Mouse (Mus musculus): ENCODE measurements around the gene Senp1. TPM values are rescaled to one million over a fixed set of nuclear protein-coding genes. Genes with fewer than 3 reads are reported as not detected.
A peak's percentile ranks its signal among the peaks of the same experiment; 100 is the strongest.

Senp1 gene
- total and polyA plus RNA-seq, 2 experiments: 3.7 to 4.4 TPM

- no peaks in the 10 kb centered on the region for H3K27me3 ChIP-seq (ENCODE audit: control insufficient read depth, insufficient read depth, low read length)
- TF ChIP-seq POLR2A (IDR thresholded peaks at IDR 0.05; ENCODE audit: extremely low read depth, insufficient read depth, low read length) (no peak), CTCF (IDR thresholded peaks at IDR 0.05; ENCODE audit: low read depth, low read length) (no peak)
- peaks cover 3% of the 10 kb centered on the region; the same call in 1 of the 2 replicates for H3K4me1 ChIP-seq (ENCODE audit: control insufficient read depth, insufficient read depth, low read length)
- H3K79me2 ChIP-seq (ENCODE audit: control insufficient read depth, insufficient read depth, low read length): peaks cover 5% of the 10 kb centered on the region; the same call in 1 of the 2 replicates
- H3K27ac ChIP-seq (replicated peaks; ENCODE audit: insufficient read depth, low read depth, low read length): no peak overlapping the region
- no peak overlapping the region for H3K9ac ChIP-seq (ENCODE audit: low read depth, low read length)
- no peak overlapping the region for H3K4me3 ChIP-seq (ENCODE audit: insufficient read depth, low read depth, low read length)
- DNase-seq (ENCODE audit: extremely low read depth, low read depth, low spot score): no peak
- WGBS: 19% methylated on average over 4 of the region's 4 CpGs
- no peaks in the 10 kb centered on the region for H3K36me3 ChIP-seq (ENCODE audit: control insufficient read depth, insufficient read depth, low read length)
Measured at GRCm38 (mm10) chr15:98091841-98092240, 1.7 kb downstream of the Senp1 start.

DNA sequence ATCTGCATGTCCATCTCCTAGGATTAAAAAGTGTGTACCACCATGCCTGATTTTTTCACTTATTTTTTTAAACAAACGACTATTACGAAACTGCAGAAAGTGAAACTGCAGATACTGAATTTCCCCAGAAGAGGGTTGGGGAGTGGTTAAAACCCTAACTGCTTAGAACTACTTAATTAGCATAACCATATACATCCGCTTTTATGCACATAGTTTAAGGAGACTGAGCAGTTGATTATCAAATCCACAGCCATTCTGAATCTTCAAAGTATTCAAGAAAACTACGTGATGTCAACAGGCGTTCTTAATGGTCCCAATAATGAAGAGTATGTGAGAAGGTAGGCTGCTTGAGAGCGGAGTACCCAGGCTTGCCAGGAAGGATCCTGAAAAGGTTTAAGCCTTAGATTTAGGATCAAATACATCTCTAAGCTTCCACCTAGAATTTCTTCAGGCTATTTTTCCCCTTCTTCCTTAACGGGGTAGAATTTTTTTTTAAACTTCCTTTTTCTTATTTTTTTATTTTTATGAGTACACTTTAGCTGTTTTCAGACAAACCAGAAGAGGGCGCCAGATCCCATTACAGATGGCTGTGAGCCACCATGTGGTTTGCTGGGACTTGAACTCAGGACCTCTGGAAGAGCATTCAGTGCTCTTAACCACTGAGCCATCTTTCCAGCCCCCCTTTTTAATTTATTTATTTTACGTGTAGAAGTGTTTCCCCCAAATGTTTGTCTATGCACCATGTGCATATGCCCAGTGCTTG lies 3.9 kb downstream of the Senp1 start:
- H3K79me2 ChIP-seq (ENCODE audit: control insufficient read depth, insufficient read depth, low read length): peaks cover 5% of the 10 kb centered on the region; the same call in 1 of the 2 replicates
- H3K9ac ChIP-seq (ENCODE audit: low read depth, low read length): no peak overlapping the region
- peaks cover 3% of the 10 kb centered on the region; the same call in 1 of the 2 replicates for H3K4me1 ChIP-seq (ENCODE audit: control insufficient read depth, insufficient read depth, low read length)
- TF ChIP-seq POLR2A (IDR thresholded peaks at IDR 0.05; ENCODE audit: extremely low read depth, insufficient read depth, low read length) (no peak), CTCF (IDR thresholded peaks at IDR 0.05; ENCODE audit: low read depth, low read length) (peak; percentile 40; the same call in 1 of the 2 replicates)
- no peak overlapping the region for H3K27ac ChIP-seq (replicated peaks; ENCODE audit: insufficient read depth, low read depth, low read length)
- peak; percentile 16 for DNase-seq (ENCODE audit: extremely low read depth, low read depth, low spot score)
- peaks cover 10% of the 10 kb centered on the region; the same call in 1 of the 2 replicates for H3K36me3 ChIP-seq (ENCODE audit: control insufficient read depth, insufficient read depth, low read length)
- no peaks in the 10 kb centered on the region for H3K27me3 ChIP-seq (ENCODE audit: control insufficient read depth, insufficient read depth, low read length)
- 67% methylated on average over 9 of the region's 9 CpGs for WGBS
- H3K4me3 ChIP-seq (ENCODE audit: insufficient read depth, low read depth, low read length): no peak overlapping the region

DNA sequence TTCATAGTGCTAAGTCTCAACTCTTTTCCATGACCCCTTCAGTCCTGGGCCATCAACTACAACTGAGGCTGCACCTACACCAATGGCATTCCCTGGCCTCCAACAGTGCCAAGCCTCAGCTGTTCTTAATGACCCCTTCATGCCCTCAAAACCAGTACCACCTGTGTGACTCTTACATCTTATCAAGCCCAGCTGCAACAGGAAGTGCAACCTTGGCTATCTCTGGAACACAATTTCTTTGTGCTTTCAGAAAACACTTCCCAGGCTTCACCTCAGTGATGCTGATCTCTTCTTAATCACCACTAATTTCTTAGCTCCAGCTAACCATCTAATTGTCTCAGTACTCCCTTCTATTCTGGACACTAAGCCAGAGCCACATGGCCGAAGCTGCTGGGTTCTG lies 4.7 kb downstream of the Senp1 start:
- WGBS: 83% methylated on average over 1 of the region's 1 CpGs
- H3K27me3 ChIP-seq (ENCODE audit: control insufficient read depth, insufficient read depth, low read length): no peaks in the 10 kb centered on the region
- TF ChIP-seq CTCF (IDR thresholded peaks at IDR 0.05; ENCODE audit: low read depth, low read length) (no peak), POLR2A (IDR thresholded peaks at IDR 0.05; ENCODE audit: extremely low read depth, insufficient read depth, low read length) (no peak)
- no peak overlapping the region for H3K9ac ChIP-seq (ENCODE audit: low read depth, low read length)
- H3K4me1 ChIP-seq (ENCODE audit: control insufficient read depth, insufficient read depth, low read length): peaks cover 3% of the 10 kb centered on the region; the same call in 1 of the 2 replicates
- H3K27ac ChIP-seq (replicated peaks; ENCODE audit: insufficient read depth, low read depth, low read length): no peak overlapping the region
- peaks cover 12% of the 10 kb centered on the region; the same call in 1 of the 2 replicates for H3K36me3 ChIP-seq (ENCODE audit: control insufficient read depth, insufficient read depth, low read length)
- no peak for DNase-seq (ENCODE audit: extremely low read depth, low read depth, low spot score)
- H3K4me3 ChIP-seq (ENCODE audit: insufficient read depth, low read depth, low read length): no peak overlapping the region
- peaks cover 5% of the 10 kb centered on the region; the same call in 1 of the 2 replicates for H3K79me2 ChIP-seq (ENCODE audit: control insufficient read depth, insufficient read depth, low read length)

DNA sequence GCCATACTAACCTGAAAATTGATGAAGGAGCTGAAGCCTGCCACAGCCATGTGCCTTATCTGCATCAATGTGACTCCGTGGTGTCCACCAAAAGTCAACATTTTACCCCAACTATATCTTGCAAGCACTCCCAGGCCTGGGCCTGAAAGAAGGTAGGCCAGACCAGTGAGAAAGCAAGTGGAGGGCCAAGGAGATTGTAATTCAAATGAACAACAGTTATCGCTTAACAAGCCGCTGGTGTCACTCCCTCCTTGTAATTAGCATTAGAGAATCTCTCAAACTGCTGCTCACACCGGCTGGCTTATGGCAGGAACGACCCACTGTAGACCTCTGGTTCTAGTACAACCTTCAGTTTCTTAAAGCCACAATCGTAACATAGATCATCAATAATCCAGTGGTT lies 16.6 kb downstream of the Senp1 start:
- H3K36me3 ChIP-seq (ENCODE audit: control insufficient read depth, insufficient read depth, low read length): peaks cover 42% of the 10 kb centered on the region

DNA sequence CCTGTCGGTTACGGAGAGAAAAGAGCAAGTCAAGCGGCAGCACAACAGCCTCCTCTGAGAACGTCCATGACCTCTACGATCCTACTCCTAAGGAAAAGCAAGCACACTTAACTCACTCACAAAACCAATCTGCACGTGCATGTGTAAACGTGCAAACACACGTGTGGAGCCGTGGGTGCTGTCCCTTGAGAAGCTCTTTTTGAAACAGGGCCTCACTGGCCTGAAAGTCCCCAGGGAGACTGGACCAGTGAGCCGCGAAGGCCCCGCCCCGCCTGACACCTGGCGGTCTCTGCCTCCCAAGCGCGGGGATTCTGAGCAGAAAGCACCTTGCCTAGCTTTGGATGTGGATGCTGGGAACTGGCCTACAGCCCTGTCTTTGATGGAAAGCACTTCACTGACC lies 18.5 kb downstream of the Senp1 start:
- Histone ChIP-seq H3K36me3 (ENCODE audit: control insufficient read depth, insufficient read depth, low read length) (peaks cover 40% of the 10 kb centered on the region), H3K4me1 (ENCODE audit: control insufficient read depth, insufficient read depth, low read length) (no peaks in the 10 kb centered on the region), H3K27ac (replicated peaks; ENCODE audit: insufficient read depth, low read depth, low read length) (no peak overlapping the region), H3K79me2 (ENCODE audit: control insufficient read depth, insufficient read depth, low read length) (no peaks in the 10 kb centered on the region), H3K9ac (ENCODE audit: low read depth, low read length) (no peak overlapping the region), H3K4me3 (ENCODE audit: insufficient read depth, low read depth, low read length) (no peak overlapping the region), H3K27me3 (ENCODE audit: control insufficient read depth, insufficient read depth, low read length) (no peaks in the 10 kb centered on the region)
- TF ChIP-seq POLR2A (IDR thresholded peaks at IDR 0.05; ENCODE audit: extremely low read depth, insufficient read depth, low read length) (no peak), CTCF (IDR thresholded peaks at IDR 0.05; ENCODE audit: low read depth, low read length) (no peak)
- DNase-seq (ENCODE audit: extremely low read depth, low read depth, low spot score): no peak
- WGBS: 87% methylated on average over 16 of the region's 16 CpGs

More for the DNA sequence above, 16.6 kb downstream of the Senp1 start:
- no peaks in the 10 kb centered on the region for H3K27me3 ChIP-seq (ENCODE audit: control insufficient read depth, insufficient read depth, low read length)
- no peak overlapping the region for H3K4me3 ChIP-seq (ENCODE audit: insufficient read depth, low read depth, low read length)
- TF ChIP-seq CTCF (IDR thresholded peaks at IDR 0.05; ENCODE audit: low read depth, low read length): no peak
- TF ChIP-seq POLR2A (IDR thresholded peaks at IDR 0.05; ENCODE audit: extremely low read depth, insufficient read depth, low read length): no peak
- 96% methylated on average over 6 of the region's 6 CpGs for WGBS
- H3K27ac ChIP-seq (replicated peaks; ENCODE audit: insufficient read depth, low read depth, low read length): no peak overlapping the region
- DNase-seq (ENCODE audit: extremely low read depth, low read depth, low spot score): no peak
- H3K79me2 ChIP-seq (ENCODE audit: control insufficient read depth, insufficient read depth, low read length): no peaks in the 10 kb centered on the region
- no peaks in the 10 kb centered on the region for H3K4me1 ChIP-seq (ENCODE audit: control insufficient read depth, insufficient read depth, low read length)
- no peak overlapping the region for H3K9ac ChIP-seq (ENCODE audit: low read depth, low read length)

- no peaks in the 10 kb centered on the region for H3K4me1 ChIP-seq (ENCODE audit: control insufficient read depth, insufficient read depth, low read length)
- H3K36me3 ChIP-seq (ENCODE audit: control insufficient read depth, insufficient read depth, low read length): peaks cover 42% of the 10 kb centered on the region
- no peak overlapping the region for H3K9ac ChIP-seq (ENCODE audit: low read depth, low read length)
- WGBS: 96% methylated on average over 8 of the region's 8 CpGs
- no peak overlapping the region for H3K4me3 ChIP-seq (ENCODE audit: insufficient read depth, low read depth, low read length)
- H3K79me2 ChIP-seq (ENCODE audit: control insufficient read depth, insufficient read depth, low read length): no peaks in the 10 kb centered on the region
- no peak overlapping the region for H3K27ac ChIP-seq (replicated peaks; ENCODE audit: insufficient read depth, low read depth, low read length)
- DNase-seq (ENCODE audit: extremely low read depth, low read depth, low spot score): no peak
- no peaks in the 10 kb centered on the region for H3K27me3 ChIP-seq (ENCODE audit: control insufficient read depth, insufficient read depth, low read length)
- no peak for TF ChIP-seq CTCF (IDR thresholded peaks at IDR 0.05; ENCODE audit: low read depth, low read length)
- TF ChIP-seq POLR2A (IDR thresholded peaks at IDR 0.05; ENCODE audit: extremely low read depth, insufficient read depth, low read length): no peak
Measured at GRCm38 (mm10) chr15:98074521-98074920, 19.0 kb downstream of the Senp1 start.

Measured in liver, adult 2 months (tissue).